Mouse (Mus musculus) liver, postnatal 0 days (tissue): ENCODE results near the gene Tmem259.

Experiments used
- CTCF ChIP-seq: sonication (generic); IDR thresholded peaks from 2 replicates; pipeline ENCODE4 v1.5.1; 2016; ENCODE audit warnings: antibody characterized with exemption, low read depth
- EP300 ChIP-seq: IDR thresholded peaks from 2 replicates; pipeline ENCODE4 v1.6.1; 2016; ENCODE audit warnings: antibody characterized with exemption, low read depth, mild to moderate bottlenecking

- no peak for TF ChIP-seq EP300
- no peak for TF ChIP-seq CTCF
These were observed 11.3 kb downstream of the Tmem259 start for GRCm38 (mm10) chr10:79972831-79973230.
